Mouse (Mus musculus) forebrain, postnatal 0 days (tissue): Measurements from ENCODE around the gene Txnrd2. TPM values are rescaled to one million over a fixed set of nuclear protein-coding genes. Genes with fewer than 3 reads are reported as not detected.

Experiments
- ATAC-seq: fragments of 200-750 bp; cut with Nextera tagmentation; 2 replicates; pipeline ENCODE4 v1.8.0; 2017; ENCODE audit warnings: mild to moderate bottlenecking, moderate library complexity
- DNase-seq: peaks from one replicate; pipeline ENCODE4 v3.0.0-alpha.2; 2015
- H3K27ac ChIP-seq: fragments of 300-500 bp; sonication (generic); 2 replicates; pipeline ENCODE4 v1.5.1; 2014; ENCODE audit warnings: low read depth, mild to moderate bottlenecking, antibody characterized with exemption, low read length, moderate library complexity, mixed read lengths
- H3K27me3 ChIP-seq: fragments of 300-500 bp; sonication (generic); 2 replicates; pipeline ENCODE4 v1.6.1; 2014; ENCODE audit warnings: mild to moderate bottlenecking, low read length, mixed read lengths; ENCODE audit not compliant: insufficient read depth
- H3K36me3 ChIP-seq: fragments of 300-500 bp; sonication (generic); 2 replicates; pipeline ENCODE4 v1.6.1; 2014; ENCODE audit warnings: mild to moderate bottlenecking, moderate library complexity; ENCODE audit not compliant: insufficient read depth
- H3K4me1 ChIP-seq: fragments of 300-500 bp; sonication (generic); 2 replicates; pipeline ENCODE4 v1.6.1; 2014; ENCODE audit warnings: antibody characterized with exemption; ENCODE audit not compliant: insufficient read depth
- H3K4me2 ChIP-seq: fragments of 300-500 bp; sonication (generic); 2 replicates; pipeline ENCODE4 v1.6.1; 2014; ENCODE audit warnings: low read depth, mild to moderate bottlenecking, moderate library complexity
- H3K4me3 ChIP-seq: fragments of 300-500 bp; sonication (generic); 2 replicates; pipeline ENCODE4 v1.5.1; 2014; ENCODE audit warnings: low read depth, low read length, mixed read lengths
- H3K9ac ChIP-seq: fragments of 300-500 bp; sonication (generic); 2 replicates; pipeline ENCODE4 v1.6.1; 2014; ENCODE audit warnings: mild to moderate bottlenecking
- H3K9me3 ChIP-seq: fragments of 300-500 bp; sonication (generic); 2 replicates; pipeline ENCODE4 v1.6.1; 2016; ENCODE audit warnings: low read length
- CTCF ChIP-seq: sonication (generic); IDR thresholded peaks from 2 replicates; pipeline ENCODE4 v1.5.1; 2016; ENCODE audit warnings: antibody characterized with exemption, control low read depth, low read depth
- WGBS: fragments of 180-500 bp; shearing (Covaris S2); extraction: QIAGEN DNeasy Blood & Tissue Kit; methylation state at CpG from one replicate; pipeline ENCODE4 v1.1.7; 2014; 5-methylcytosine and 5-hydroxymethylcytosine counted together
- polyA plus RNA-seq: library from polyadenylated mRNA; unstranded; fragments of >200 nt; fragmentation: Nextera tagmentation; extraction: Ambion mirVana; gene quantifications from 2 replicates; pipeline ENCODE4 v1.2.1, GENCODE M21; 2015
- total RNA-seq: library from RNA; depleted of rRNA; stranded (reverse); fragments of >200 nt; gene quantifications from 2 replicates; pipeline ENCODE4 v1.2.3, GENCODE M21; 2014

Txnrd2 gene
- total and polyA plus RNA-seq, 2 experiments from 2014 or later = 9.7 to 34.4 TPM

DNA sequence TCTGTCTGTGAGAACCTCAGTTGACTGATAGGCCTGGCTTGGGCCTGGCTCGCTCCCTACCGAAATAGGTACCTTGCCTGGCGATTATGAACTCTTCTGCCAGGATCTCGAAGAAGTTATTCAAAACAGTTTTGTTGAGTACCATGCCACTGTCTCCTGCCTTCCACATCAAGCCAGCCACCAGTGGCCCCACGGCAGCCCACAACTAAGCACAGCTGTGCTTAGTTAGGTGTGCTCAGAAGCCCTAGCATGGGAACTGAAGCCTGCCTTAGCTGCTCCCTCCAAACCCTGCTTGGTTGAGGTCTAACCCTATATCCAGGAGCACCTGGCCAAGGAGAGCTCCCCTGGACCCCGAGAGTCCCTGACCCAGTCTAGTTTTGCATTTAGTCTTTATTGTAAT is 75.3 kb downstream of the Txnrd2 start:
- Histone ChIP-seq H3K27me3 (no peaks in the 10 kb centered on the region), H3K4me2 (no peak overlapping the region), H3K9ac (no peak overlapping the region), H3K4me3 (no peak overlapping the region), H3K4me1 (peaks cover 10% of the 10 kb centered on the region), H3K27ac (no peak overlapping the region), H3K9me3 (no peaks in the 10 kb centered on the region), H3K36me3 (peaks cover 13% of the 10 kb centered on the region; the same call in 1 of the 2 replicates)
- TF ChIP-seq CTCF = no peak
- DNase-seq (no peak), ATAC-seq (no peak)
- 98% methylated on average over 6 of the region's 6 CpGs for WGBS

DNA sequence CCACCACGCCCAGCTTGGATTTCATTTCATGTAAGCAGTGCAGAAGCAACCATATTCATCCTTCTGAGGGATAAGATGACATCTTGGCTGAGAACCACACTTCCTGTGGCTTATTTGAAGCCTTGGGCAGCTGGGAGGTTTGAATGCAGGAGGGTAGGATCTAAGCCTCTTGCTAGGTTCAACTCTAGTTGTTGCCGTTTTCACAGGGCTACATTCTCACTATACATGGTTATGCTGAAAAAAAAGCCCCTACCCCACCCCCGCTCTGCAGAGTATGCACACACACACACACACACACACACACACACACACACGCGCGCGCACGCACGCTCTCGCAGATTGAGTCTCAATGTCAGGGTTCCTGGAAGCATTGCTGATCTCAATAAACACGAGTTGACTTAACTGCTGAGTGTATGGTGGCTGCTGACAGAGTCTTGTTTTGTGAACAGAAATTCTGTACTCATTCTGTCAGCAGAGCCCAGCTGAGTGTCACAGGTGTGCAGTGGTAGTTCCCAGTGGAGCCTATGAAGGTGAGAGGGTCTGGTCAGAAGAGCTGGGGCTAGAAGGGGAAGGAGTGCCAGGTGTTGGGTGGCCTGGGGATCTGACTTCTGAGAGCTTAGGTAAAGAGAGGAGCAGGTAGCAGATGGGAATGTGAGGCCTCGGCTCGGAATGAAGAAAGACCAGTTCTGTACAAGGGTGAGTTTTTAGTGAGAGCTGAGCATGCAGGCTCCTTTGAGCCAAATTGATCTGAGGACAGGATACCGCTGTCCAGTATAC is 77.6 kb downstream of the Txnrd2 start:
- TF ChIP-seq CTCF = no peak
- H3K4me1 ChIP-seq = peaks cover 10% of the 10 kb centered on the region
- ATAC-seq = no peak
- no peak for DNase-seq
- no peaks in the 10 kb centered on the region for H3K27me3 ChIP-seq
- H3K27ac ChIP-seq = no peak overlapping the region
- H3K4me2 ChIP-seq = no peak overlapping the region
- H3K4me3 ChIP-seq = no peak overlapping the region
- no peak overlapping the region for H3K9ac ChIP-seq
- H3K36me3 ChIP-seq = peaks cover 13% of the 10 kb centered on the region; the same call in 1 of the 2 replicates
- whole genome bisulfite sequencing = 92% methylated on average over 14 of the region's 14 CpGs
- no peaks in the 10 kb centered on the region for H3K9me3 ChIP-seq

DNA sequence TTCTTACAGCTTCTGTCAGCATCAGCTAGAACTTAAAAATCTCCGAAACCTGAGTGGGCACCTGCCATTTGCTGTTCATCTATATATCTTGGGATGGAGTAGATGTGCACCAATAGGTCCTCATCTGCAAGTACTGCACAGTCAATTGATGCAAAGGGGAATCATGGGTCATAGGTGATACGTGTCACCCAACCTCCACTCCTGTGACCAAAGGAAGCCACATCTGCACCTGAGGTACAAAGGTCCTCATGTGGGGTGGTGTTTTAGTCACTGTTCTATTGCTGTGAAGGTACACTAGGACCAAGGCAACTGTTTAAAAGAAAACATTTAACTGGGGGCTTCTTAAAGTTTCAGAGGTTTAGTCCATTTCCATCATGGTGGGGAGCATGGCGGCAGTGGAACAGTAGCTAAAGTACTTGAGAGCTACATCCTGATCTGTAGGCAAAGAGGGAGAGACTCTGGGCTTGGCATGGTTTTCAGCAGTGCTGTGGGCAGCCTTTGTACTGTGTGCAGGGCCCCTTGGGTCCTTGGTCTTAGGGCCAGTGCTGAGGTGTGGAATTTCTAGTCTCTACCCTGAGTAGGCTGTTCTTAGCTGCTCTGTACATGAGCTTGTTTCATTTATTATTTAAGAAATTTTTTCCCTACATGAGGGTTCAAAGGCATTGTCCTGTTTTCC is 80.5 kb downstream of the Txnrd2 start:
- no peaks in the 10 kb centered on the region for H3K27me3 ChIP-seq
- H3K36me3 ChIP-seq = peaks cover 7% of the 10 kb centered on the region; the same call in 1 of the 2 replicates
- H3K4me1 ChIP-seq = no peaks in the 10 kb centered on the region
- H3K4me3 ChIP-seq = no peak overlapping the region
- ATAC-seq (no peak), DNase-seq (no peak)
- no peaks in the 10 kb centered on the region for H3K9me3 ChIP-seq
- no peak overlapping the region for H3K27ac ChIP-seq
- no peak for TF ChIP-seq CTCF
- H3K4me2 ChIP-seq = no peak overlapping the region
- no peak overlapping the region for H3K9ac ChIP-seq
- WGBS = 97% methylated on average over 3 of the region's 3 CpGs

DNA sequence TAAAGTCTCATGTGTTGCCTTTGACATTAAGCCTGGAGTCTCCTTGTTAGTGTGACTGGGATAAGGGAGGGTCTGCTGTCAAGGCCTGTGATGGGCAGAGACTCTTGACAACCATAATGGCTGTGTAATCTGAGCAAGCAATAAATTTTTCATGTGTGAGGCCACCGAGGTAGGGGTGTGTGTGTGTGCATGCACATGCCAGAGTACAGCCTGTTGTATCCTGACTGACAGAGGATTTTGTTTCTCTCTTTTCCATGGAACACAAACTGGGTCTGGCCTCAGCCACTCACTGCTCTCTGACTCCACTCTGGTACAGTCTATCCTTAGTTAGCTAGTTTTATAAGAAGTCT is 81.0 kb downstream of the Txnrd2 start:
- no peak overlapping the region for H3K4me3 ChIP-seq
- DNase-seq (no peak), ATAC-seq (no peak)
- H3K4me2 ChIP-seq = no peak overlapping the region
- H3K36me3 ChIP-seq = peaks cover 2% of the 10 kb centered on the region; the same call in 1 of the 2 replicates
- H3K27me3 ChIP-seq = no peaks in the 10 kb centered on the region
- TF ChIP-seq CTCF = no peak
- no peaks in the 10 kb centered on the region for H3K9me3 ChIP-seq
- 88% methylated on average over 1 of the region's 1 CpGs for WGBS
- H3K27ac ChIP-seq = no peak overlapping the region
- no peaks in the 10 kb centered on the region for H3K4me1 ChIP-seq
- H3K9ac ChIP-seq = no peak overlapping the region

DNA sequence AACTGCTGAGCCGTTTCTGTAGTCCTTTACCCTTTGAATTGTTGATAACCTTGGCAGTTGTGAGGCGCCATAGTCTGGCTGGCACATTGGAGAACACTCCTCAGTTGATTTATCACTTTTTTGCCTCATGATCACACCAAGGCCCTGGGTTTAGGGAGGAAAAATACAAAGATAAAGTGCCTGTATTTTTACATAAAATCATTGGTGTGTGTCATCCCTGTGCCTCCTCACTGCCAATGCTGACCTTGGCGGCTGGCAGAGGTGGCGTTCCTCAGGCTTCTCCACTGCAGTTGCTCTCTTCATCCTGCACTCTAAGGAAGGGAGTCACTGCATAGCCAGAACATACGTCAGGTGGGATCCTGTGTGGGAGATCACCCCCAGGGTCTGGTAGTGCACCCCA is 85.6 kb downstream of the Txnrd2 start:
- Histone ChIP-seq H3K27ac (no peak overlapping the region), H3K4me1 (no peaks in the 10 kb centered on the region), H3K4me3 (no peak overlapping the region), H3K9ac (no peak overlapping the region), H3K27me3 (no peaks in the 10 kb centered on the region), H3K9me3 (no peaks in the 10 kb centered on the region), H3K4me2 (no peak overlapping the region), H3K36me3 (no peaks in the 10 kb centered on the region)
- WGBS = 82% methylated on average over 5 of the region's 5 CpGs
- DNase-seq (no peak), ATAC-seq (no peak)
- TF ChIP-seq CTCF = no peak

DNA sequence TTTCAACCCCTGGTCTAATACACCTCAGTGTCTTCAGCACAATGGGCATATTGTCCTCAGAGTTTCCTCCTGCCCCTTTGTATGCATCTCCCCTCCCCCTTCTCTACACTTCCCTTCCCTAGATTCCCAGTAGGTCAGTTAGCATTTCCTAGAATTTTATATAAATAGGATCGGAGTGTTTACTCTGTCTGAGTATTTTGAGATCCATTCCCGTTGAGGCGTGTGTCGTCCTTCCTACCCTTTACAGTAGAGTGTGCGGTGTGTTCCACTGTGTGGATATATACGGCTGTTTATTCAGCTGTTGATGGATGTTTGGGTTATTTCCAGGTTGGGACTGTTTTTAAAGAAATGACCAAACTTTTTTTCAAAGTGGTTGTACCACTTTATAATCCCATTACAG is 87.3 kb downstream of the Txnrd2 start:
- H3K4me2 ChIP-seq = no peak overlapping the region
- no peak overlapping the region for H3K4me3 ChIP-seq
- WGBS = 80% methylated on average over 6 of the region's 6 CpGs
- ATAC-seq = no peak
- H3K4me1 ChIP-seq = no peaks in the 10 kb centered on the region
- H3K27me3 ChIP-seq = no peaks in the 10 kb centered on the region
- no peak overlapping the region for H3K9ac ChIP-seq
- no peaks in the 10 kb centered on the region for H3K9me3 ChIP-seq
- DNase-seq = no peak
- H3K27ac ChIP-seq = no peak overlapping the region
- TF ChIP-seq CTCF = no peak
- no peaks in the 10 kb centered on the region for H3K36me3 ChIP-seq

DNA sequence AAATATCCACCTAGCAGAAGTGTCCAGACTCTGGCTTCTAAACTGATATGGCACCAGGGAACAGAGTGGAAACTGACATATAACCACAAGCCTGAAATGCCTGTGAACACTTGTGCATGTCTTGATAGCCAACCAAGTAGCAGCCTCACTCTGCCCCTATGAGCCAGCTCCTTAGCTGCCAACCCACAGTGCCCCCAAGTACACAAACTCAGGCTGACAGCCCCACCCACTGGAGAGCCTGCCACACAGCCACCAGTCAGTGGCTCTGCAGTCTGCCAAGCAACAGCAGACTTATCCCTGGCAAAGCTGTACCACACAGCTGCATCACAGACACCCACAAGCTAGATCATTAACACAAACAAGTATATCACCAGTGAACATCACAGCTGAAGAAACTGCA is 91.9 kb downstream of the Txnrd2 start:
- H3K9ac ChIP-seq = no peak overlapping the region

More for the DNA sequence above, 91.9 kb downstream of the Txnrd2 start:
- DNase-seq (peak; percentile 18), ATAC-seq (peak; percentile 66)
- Histone ChIP-seq H3K9me3 (no peaks in the 10 kb centered on the region), H3K27me3 (no peaks in the 10 kb centered on the region), H3K4me1 (no peaks in the 10 kb centered on the region), H3K36me3 (no peaks in the 10 kb centered on the region), H3K27ac (no peak overlapping the region), H3K4me3 (no peak overlapping the region), H3K4me2 (no peak overlapping the region)
- TF ChIP-seq CTCF = peak; percentile 54
